Comparison of ENCODE assay signal across 11 mouse cellular contexts in the genomic region with DNA sequence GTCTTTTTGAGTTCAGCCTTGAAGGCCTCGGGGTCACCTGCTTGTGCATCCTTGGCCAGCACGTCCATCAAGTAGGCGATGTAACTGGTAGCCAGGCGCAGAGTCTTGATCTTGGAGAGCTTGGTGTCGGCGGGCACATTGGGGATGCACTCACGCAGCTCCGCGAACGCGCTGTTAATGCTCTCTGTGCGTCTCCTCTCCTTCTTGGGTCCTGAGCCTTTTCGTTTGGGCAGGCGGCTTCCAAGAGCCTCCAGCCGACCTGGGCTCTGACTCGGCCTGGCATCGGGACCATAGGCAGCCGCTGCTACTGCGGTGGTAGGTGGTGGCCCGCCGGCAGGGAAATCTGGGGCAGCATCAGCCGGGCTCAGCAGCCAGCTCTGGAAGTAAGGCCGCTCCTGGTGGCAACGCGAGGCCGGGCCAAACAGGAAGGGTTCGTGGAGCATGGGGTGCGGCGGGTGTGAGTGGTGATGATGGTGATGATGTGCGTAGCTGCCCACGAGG. TPM values are rescaled to one million over a fixed set of nuclear protein-coding genes. Genes with fewer than 3 reads are reported as not detected.
DNase-seq lines count a peak whose midpoint lies in the region; ATAC-seq and TF ChIP-seq lines count a peak whose summit lies in the region.
"Had no signal": no experiment of that assay in that cellular context is flagged by ENCODE, and none has a peak within 500 bp of the region (broad histone marks: within the 10 kb centered on the region; RNA-seq: fewer than 3 reads in every experiment).

No protein-coding gene starts in this region.

- TF ChIP-seq CTCF in gastrocnemius, adult 2 months (IDR thresholded peaks at IDR 0.05): no peak
- TF ChIP-seq CTCF in midbrain, postnatal 0 days (IDR thresholded peaks at IDR 0.05): no peak

- H3K27ac ChIP-seq in gastrocnemius, adult 2 months: no peak overlapping the region
- no peak overlapping the region for H3K27ac ChIP-seq in liver, embryonic 11.5 days (ENCODE audit: low read depth, low read length)
- no peak overlapping the region for H3K27ac ChIP-seq in embryonic facial prominence, embryonic 13.5 days
- no peak overlapping the region for H3K27ac ChIP-seq in midbrain, postnatal 0 days (ENCODE audit: low read depth, low read length)

- no peak overlapping the region for H3K9ac ChIP-seq in liver, embryonic 11.5 days (ENCODE audit: low read depth, low read length)
- peak overlapping the region; percentile 62 for H3K9ac ChIP-seq in embryonic facial prominence, embryonic 13.5 days
- H3K9ac ChIP-seq in midbrain, postnatal 0 days (replicated peaks; ENCODE audit: low read length, poor library complexity, severe bottlenecking): no peak overlapping the region

- H3K9me3 ChIP-seq in liver, embryonic 11.5 days (ENCODE audit: control insufficient read depth, low read length): no peaks in the 10 kb centered on the region
- H3K9me3 ChIP-seq in embryonic facial prominence, embryonic 13.5 days: no peaks in the 10 kb centered on the region
- H3K9me3 ChIP-seq in midbrain, postnatal 0 days (ENCODE audit: low read length): no peaks in the 10 kb centered on the region

- no peak overlapping the region for H3K4me2 ChIP-seq in liver, embryonic 11.5 days
- H3K4me2 ChIP-seq in embryonic facial prominence, embryonic 13.5 days: peak overlapping the region; percentile 18; the same call in 1 of the 2 replicates
- H3K4me2 ChIP-seq in midbrain, postnatal 0 days (ENCODE audit: low read depth, low read length, poor library complexity, severe bottlenecking): no peak overlapping the region

- peaks cover 5% of the 10 kb centered on the region for H3K4me1 ChIP-seq in liver, embryonic 11.5 days (replicated peaks; ENCODE audit: control insufficient read depth, insufficient read depth, low read length)
- H3K4me1 ChIP-seq in embryonic facial prominence, embryonic 13.5 days: peaks cover 50% of the 10 kb centered on the region
- H3K4me1 ChIP-seq in midbrain, postnatal 0 days (ENCODE audit: insufficient read depth, low read length): 0 out of 2 replicates have a peak, but pooled peaks cover 3% of the 10 kb centered on the region

- DNase-seq in gastrocnemius, adult 2 months: peak; percentile 11
- DNase-seq in gastrocnemius, adult 8-10 months (ENCODE audit: low spot score in 2 of 2): no peak
- peak; percentile 45 for DNase-seq in liver, embryonic 11.5 days (ENCODE audit: low spot score)
- no peak for DNase-seq in liver
- no peak for DNase-seq in midbrain, postnatal 0 days (ENCODE audit: low spot score)
- no peak for DNase-seq in frontal cortex, postnatal 14 days (ENCODE audit: low spot score in 2 of 2)
- no peak for DNase-seq in lung, postnatal 25 days (ENCODE audit: low spot score)
- DNase-seq: thymus, adult 18-20 months had no signal

- no peaks in the 10 kb centered on the region for H3K36me3 ChIP-seq in liver, embryonic 11.5 days (ENCODE audit: control insufficient read depth, insufficient read depth, low read length)
- no peaks in the 10 kb centered on the region for H3K36me3 ChIP-seq in embryonic facial prominence, embryonic 13.5 days
- no peaks in the 10 kb centered on the region for H3K36me3 ChIP-seq in midbrain, postnatal 0 days (ENCODE audit: insufficient read depth, low read length)

- intact Hi-C loops in gastrocnemius, adult 2 months (cut with DNase I): no loop called here

- 6% methylated on average over 31 of the region's 31 CpGs for WGBS in liver, embryonic 11.5 days
- WGBS in embryonic facial prominence, embryonic 13.5 days: 2% methylated on average over 31 of the region's 31 CpGs
- WGBS in midbrain, postnatal 0 days: 3% methylated on average over 31 of the region's 31 CpGs

- peaks cover 98% of the 10 kb centered on the region for H3K27me3 ChIP-seq in liver, embryonic 11.5 days (replicated peaks; ENCODE audit: control insufficient read depth, insufficient read depth, low read length)
- peaks cover 98% of the 10 kb centered on the region for H3K27me3 ChIP-seq in embryonic facial prominence, embryonic 13.5 days
- H3K27me3 ChIP-seq in midbrain, postnatal 0 days (ENCODE audit: insufficient read depth, low read length): peaks cover 67% of the 10 kb centered on the region

- H3K4me3 ChIP-seq in gastrocnemius, adult 2 months: no peak overlapping the region
- peak overlapping the region; percentile 11; the same call in 1 of the 2 replicates for H3K4me3 ChIP-seq in liver, embryonic 11.5 days (ENCODE audit: low read depth, low read length)
- peak overlapping the region; percentile 23 for H3K4me3 ChIP-seq in embryonic facial prominence, embryonic 13.5 days
- H3K4me3 ChIP-seq in midbrain, postnatal 0 days (ENCODE audit: low read depth, low read length): no peak overlapping the region

- no peak for ATAC-seq in liver, embryonic 11.5 days (replicated peaks; ENCODE audit: low FRiP score)
- ATAC-seq in embryonic facial prominence, embryonic 13.5 days (ENCODE audit: insufficient number of reproducible peaks, insufficient read depth, low FRiP score, low TSS enrichment, low read depth): no peak
- ATAC-seq in midbrain, postnatal 0 days (ENCODE audit: low FRiP score): 0 out of 2 replicates have a peak, but pooled peaks have one; percentile 7
- ATAC-seq: hindbrain, embryonic 16.5 days had no signal

RNA-seq across cellular contexts. Expression of a gene that starts 1.3 kb away (rescaled TPM):
- total RNA-seq in gastrocnemius, adult 2 months (2021): not detected
- not detected for total RNA-seq in gastrocnemius, adult 8-10 months (2022)
- polyA plus RNA-seq in liver, embryonic 11.5 days (2014; fragmentation: Nextera tagmentation; extraction: Ambion mirVana): 9.1 and 11.0 TPM in 2 replicates
- 1.3 and 5.1 TPM in 2 replicates for polyA plus RNA-seq in embryonic facial prominence, embryonic 13.5 days (2015; fragmentation: Nextera tagmentation; extraction: Ambion mirVana)
- not detected in 2 replicates for total RNA-seq in midbrain, postnatal 0 days (2014; rRNA removed)
- not detected in 2 replicates for polyA plus RNA-seq in midbrain, postnatal 0 days (2015; fragmentation: Nextera tagmentation; extraction: Ambion mirVana)
- total RNA-seq: liver, adult 2 months had no signal
- polyA plus RNA-seq: hindbrain, embryonic 16.5 days; liver, adult 2 months had no signal

RNA-seq across cellular contexts. Expression of a gene that starts 29.9 kb away (rescaled TPM):
- total RNA-seq in gastrocnemius, adult 2 months (2021): 10 to 100 TPM; 46.5 to 47.6 TPM
- 10 to 100 TPM; 47.2 to 59.8 (median 55.3) TPM for total RNA-seq in gastrocnemius, adult 8-10 months (2022)
- polyA plus RNA-seq in liver, embryonic 11.5 days (2014; fragmentation: Nextera tagmentation; extraction: Ambion mirVana): 7.5 and 7.8 TPM in 2 replicates
- 10.5 and 10.9 TPM in 2 replicates for polyA plus RNA-seq in embryonic facial prominence, embryonic 13.5 days (2015; fragmentation: Nextera tagmentation; extraction: Ambion mirVana)
- total RNA-seq in midbrain, postnatal 0 days (2014; rRNA removed): 35.1 and 40.1 TPM in 2 replicates
- polyA plus RNA-seq in midbrain, postnatal 0 days (2015; fragmentation: Nextera tagmentation; extraction: Ambion mirVana): 9.4 and 11.6 TPM in 2 replicates

Comparison
In these comparisons a context has a peak if more than half of its experiments do, and no peak if none do; other contexts are left out.
1. DNase-seq: peak in gastrocnemius, adult 2 months (single experiment) and liver, embryonic 11.5 days (single experiment); none in gastrocnemius, adult 8-10 months (0 of 2), liver (single experiment), midbrain, postnatal 0 days (single experiment), frontal cortex, postnatal 14 days (0 of 2) and lung, postnatal 25 days (single experiment).
2. H3K4me3 ChIP-seq: peak in liver, embryonic 11.5 days (single experiment) and embryonic facial prominence, embryonic 13.5 days (single experiment); none in gastrocnemius, adult 2 months (single experiment) and midbrain, postnatal 0 days (single experiment).